Mouse (Mus musculus) neural tube, embryonic 12.5 days (tissue): ENCODE measurements around the gene Rnf123. TPM values are rescaled to one million over a fixed set of nuclear protein-coding genes. Genes with fewer than 3 reads are reported as not detected.

Experiments used
- ATAC-seq: fragments of 200-750 bp; cut with Nextera tagmentation; 2 replicates; pipeline ENCODE4 v1.8.0; 2017; ENCODE audit warnings: low read depth, mild to moderate bottlenecking, moderate TSS enrichment, moderate library complexity; ENCODE audit not compliant: low FRiP score
- H3K27ac ChIP-seq: fragments of 300-500 bp; sonication (generic); 2 replicates; pipeline ENCODE4 v1.5.1; 2016
- H3K27me3 ChIP-seq: fragments of 300-500 bp; sonication (generic); replicated peaks from 2 replicates; pipeline ENCODE4 v1.6.1; 2016; ENCODE audit warnings: mild to moderate bottlenecking
- H3K36me3 ChIP-seq: fragments of 300-500 bp; sonication (generic); 2 replicates; pipeline ENCODE4 v1.6.1; 2016; ENCODE audit warnings: mild to moderate bottlenecking
- H3K4me1 ChIP-seq: fragments of 300-500 bp; sonication (generic); 2 replicates; pipeline ENCODE4 v1.6.1; 2016
- H3K4me2 ChIP-seq: fragments of 300-500 bp; sonication (generic); replicated peaks from 2 replicates; pipeline ENCODE4 v1.6.1; 2016; ENCODE audit warnings: mild to moderate bottlenecking
- H3K4me3 ChIP-seq: fragments of 300-500 bp; sonication (generic); 2 replicates; pipeline ENCODE4 v1.5.1; 2016
- H3K9ac ChIP-seq: fragments of 300-500 bp; sonication (generic); 2 replicates; pipeline ENCODE4 v1.6.1; 2016; ENCODE audit warnings: mild to moderate bottlenecking
- H3K9me3 ChIP-seq: fragments of 300-500 bp; sonication (generic); 2 replicates; pipeline ENCODE4 v1.6.1; 2016; ENCODE audit warnings: mild to moderate bottlenecking
- WGBS: fragments of 180-500 bp; shearing (Covaris S2); methylation state at CpG from one replicate; pipeline ENCODE4 v1.1.7; 2016; 5-methylcytosine and 5-hydroxymethylcytosine counted together
- polyA plus RNA-seq: library from polyadenylated mRNA; unstranded; fragments of >200 nt; fragmentation: Nextera tagmentation; extraction: Ambion mirVana; gene quantifications from 2 replicates; pipeline ENCODE4 v1.2.1, GENCODE M21; 2016

Gene Rnf123
- polyA plus RNA-seq, 1 experiment from 2014 or later: 43.5 TPM

GRCm38 (mm10) chr9:108055661-108056237 lies 27.4 kb downstream of the Rnf123 start:
- Histone ChIP-seq H3K36me3 (peaks cover 83% of the 10 kb centered on the region), H3K27ac (no peak overlapping the region), H3K9ac (no peak overlapping the region), H3K27me3 (no peaks in the 10 kb centered on the region), H3K4me3 (no peak overlapping the region), H3K9me3 (no peaks in the 10 kb centered on the region), H3K4me2 (no peak overlapping the region), H3K4me1 (peaks cover 6% of the 10 kb centered on the region)
- ATAC-seq: no peak
- whole genome bisulfite sequencing: 92% methylated on average over 6 of the region's 6 CpGs

- Histone ChIP-seq H3K4me2 (no peak overlapping the region), H3K9ac (no peak overlapping the region), H3K27me3 (no peaks in the 10 kb centered on the region), H3K4me1 (peaks cover 12% of the 10 kb centered on the region), H3K9me3 (no peaks in the 10 kb centered on the region), H3K4me3 (no peak overlapping the region), H3K36me3 (peaks cover 83% of the 10 kb centered on the region), H3K27ac (no peak overlapping the region)
- ATAC-seq: no peak
- WGBS: 77% methylated on average over 1 of the region's 1 CpGs
Measured at GRCm38 (mm10) chr9:108055061-108055460, 28.1 kb downstream of the Rnf123 start.

- Histone ChIP-seq H3K4me2 (no peak overlapping the region), H3K4me1 (peaks cover 18% of the 10 kb centered on the region), H3K27ac (no peak overlapping the region), H3K9me3 (no peaks in the 10 kb centered on the region), H3K36me3 (peaks cover 78% of the 10 kb centered on the region), H3K9ac (no peak overlapping the region), H3K4me3 (no peak overlapping the region; the same call in 1 of the 2 replicates), H3K27me3 (no peaks in the 10 kb centered on the region)
- ATAC-seq: no peak
- 91% methylated on average over 22 of the region's 22 CpGs for WGBS
Measured at GRCm38 (mm10) chr9:108054331-108055040, 28.7 kb downstream of the Rnf123 start.

- Histone ChIP-seq H3K36me3 (peaks cover 70% of the 10 kb centered on the region), H3K4me3 (no peak overlapping the region; the same call in 1 of the 2 replicates), H3K4me2 (no peak overlapping the region), H3K27ac (no peak overlapping the region), H3K9ac (no peak overlapping the region), H3K27me3 (no peaks in the 10 kb centered on the region), H3K9me3 (no peaks in the 10 kb centered on the region), H3K4me1 (peaks cover 18% of the 10 kb centered on the region)
- ATAC-seq: no peak
- 94% methylated on average over 15 of the region's 15 CpGs for WGBS
Measured at GRCm38 (mm10) chr9:108053665-108054225, 29.4 kb downstream of the Rnf123 start.

- ATAC-seq: peak; percentile 27; the same call in 1 of the 2 replicates
- Histone ChIP-seq H3K9me3 (no peaks in the 10 kb centered on the region), H3K4me3 (no peak within 1 kb of the TSS), H3K27ac (no peak within 1 kb of the TSS), H3K27me3 (no peaks in the 10 kb centered on the region), H3K9ac (no peak within 1 kb of the TSS), H3K4me1 (peaks cover 23% of the 10 kb centered on the region), H3K36me3 (peaks cover 64% of the 10 kb centered on the region), H3K4me2 (peak within 1 kb of the TSS; percentile 38)
- WGBS: 52% methylated on average over 20 of the region's 20 CpGs
Measured at GRCm38 (mm10) chr9:108052885-108053664, 30.1 kb downstream of the Rnf123 start, which contains the start of gene Amigo3. Amigo3 (plus strand) TSS chr9:108053159.

DNA sequence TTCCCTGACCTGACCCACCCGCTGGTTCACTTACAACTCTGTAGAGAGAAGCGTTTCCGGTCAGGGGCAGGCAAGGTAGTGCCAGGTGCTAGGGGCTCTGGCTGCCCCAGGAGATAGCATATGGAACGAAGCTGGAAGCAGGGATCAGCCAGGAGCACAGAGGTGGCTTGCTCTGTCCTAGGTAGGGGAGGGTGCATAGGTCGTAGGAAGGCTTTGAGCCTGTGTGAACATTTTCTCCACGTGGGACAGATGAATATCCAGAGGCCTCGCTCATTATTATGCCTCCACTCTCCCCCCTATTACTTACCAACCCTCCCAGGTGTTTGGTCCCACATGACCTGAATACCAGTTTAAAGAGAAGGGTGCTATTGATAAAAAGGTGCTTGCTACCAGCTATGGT lies 30.7 kb downstream of the Rnf123 start:
- H3K9ac ChIP-seq: no peak overlapping the region
- H3K4me3 ChIP-seq: no peak overlapping the region
- ATAC-seq: no peak
- no peaks in the 10 kb centered on the region for H3K9me3 ChIP-seq
- H3K27me3 ChIP-seq: no peaks in the 10 kb centered on the region
- H3K4me1 ChIP-seq: peaks cover 29% of the 10 kb centered on the region
- H3K36me3 ChIP-seq: peaks cover 58% of the 10 kb centered on the region
- H3K4me2 ChIP-seq: no peak overlapping the region
- WGBS: 75% methylated on average over 7 of the region's 7 CpGs
- no peak overlapping the region for H3K27ac ChIP-seq

- WGBS: 83% methylated on average over 4 of the region's 4 CpGs
- ATAC-seq: no peak
- H3K4me1 ChIP-seq: peaks cover 29% of the 10 kb centered on the region
- no peaks in the 10 kb centered on the region for H3K9me3 ChIP-seq
- no peaks in the 10 kb centered on the region for H3K27me3 ChIP-seq
- no peak overlapping the region for H3K4me3 ChIP-seq
- H3K4me2 ChIP-seq: no peak overlapping the region
- H3K9ac ChIP-seq: no peak overlapping the region
- H3K27ac ChIP-seq: no peak overlapping the region
- H3K36me3 ChIP-seq: peaks cover 58% of the 10 kb centered on the region
Measured at GRCm38 (mm10) chr9:108051931-108052220, 31.3 kb downstream of the Rnf123 start.

DNA sequence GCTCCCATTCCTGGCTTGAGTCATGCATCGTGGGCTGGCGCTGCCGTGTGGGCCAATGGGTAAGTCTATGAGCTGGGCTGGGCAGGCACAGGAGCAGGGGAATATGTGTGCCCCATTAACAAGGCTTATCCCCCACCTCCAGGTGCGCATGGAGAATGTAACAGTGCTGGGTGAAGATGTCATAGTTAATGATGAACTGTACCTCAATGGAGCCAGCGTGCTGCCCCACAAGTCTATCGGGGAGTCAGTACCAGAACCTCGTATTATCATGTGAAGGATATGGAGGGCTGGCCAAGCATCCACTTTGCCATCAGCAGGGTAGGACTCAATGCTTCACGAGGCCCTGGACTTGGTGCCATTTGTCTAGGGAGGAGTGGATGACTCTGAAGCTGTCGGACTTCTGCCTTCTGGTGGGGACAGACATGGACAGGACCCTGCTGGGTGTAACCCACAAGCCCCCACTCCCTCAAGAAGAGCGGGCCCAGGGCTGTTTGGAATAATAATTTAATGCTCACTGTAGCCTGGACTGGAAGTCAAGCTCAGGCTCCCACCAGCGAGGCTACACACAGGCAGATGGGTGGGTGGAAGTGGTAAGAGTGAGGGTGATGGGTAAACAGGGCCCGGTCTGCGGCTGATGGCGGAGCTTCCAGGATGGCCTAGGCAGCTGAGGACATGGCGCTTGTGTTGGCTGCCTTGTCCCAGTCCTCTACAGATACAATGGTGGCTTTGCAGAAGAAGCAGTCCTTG lies 31.8 kb downstream of the Rnf123 start:
- H3K4me2 ChIP-seq: no peak overlapping the region
- H3K36me3 ChIP-seq: peaks cover 58% of the 10 kb centered on the region
- H3K9ac ChIP-seq: no peak overlapping the region
- no peak overlapping the region for H3K27ac ChIP-seq
- 95% methylated on average over 15 of the region's 15 CpGs for WGBS
- no peak overlapping the region for H3K4me3 ChIP-seq
- no peaks in the 10 kb centered on the region for H3K9me3 ChIP-seq
- H3K27me3 ChIP-seq: no peaks in the 10 kb centered on the region
- no peak for ATAC-seq
- peaks cover 29% of the 10 kb centered on the region for H3K4me1 ChIP-seq

GRCm38 (mm10) chr9:108049561-108050251 lies 33.4 kb downstream of the Rnf123 start:
- Histone ChIP-seq H3K4me1 (peaks cover 29% of the 10 kb centered on the region), H3K9me3 (no peaks in the 10 kb centered on the region), H3K4me3 (peak overlapping the region; percentile 70), H3K27ac (no peak overlapping the region), H3K27me3 (no peaks in the 10 kb centered on the region), H3K36me3 (peaks cover 56% of the 10 kb centered on the region), H3K9ac (peak overlapping the region; percentile 69), H3K4me2 (peak overlapping the region; percentile 86)
- 44% methylated on average over 15 of the region's 15 CpGs for WGBS
- peak; percentile 12; the same call in 1 of the 2 replicates for ATAC-seq

GRCm38 (mm10) chr9:108049016-108049455 lies 34.1 kb downstream of the Rnf123 start, which contains the start of gene Gmppb:
Gmppb (plus strand) TSS chr9:108049242.
- Histone ChIP-seq H3K9ac (peak within 1 kb of the TSS; percentile 69), H3K36me3 (peaks cover 51% of the 10 kb centered on the region), H3K4me2 (peak within 1 kb of the TSS; percentile 86), H3K4me3 (peak within 1 kb of the TSS; percentile 70), H3K4me1 (peaks cover 29% of the 10 kb centered on the region), H3K27ac (no peak within 1 kb of the TSS), H3K27me3 (no peaks in the 10 kb centered on the region), H3K9me3 (no peaks in the 10 kb centered on the region)
- under 1% methylated on average over 37 of the region's 39 CpGs for WGBS
- peak; percentile 92 for ATAC-seq

GRCm38 (mm10) chr9:108048566-108048955 lies 34.6 kb downstream of the Rnf123 start:
- WGBS: under 1% methylated on average over 19 of the region's 19 CpGs
- H3K4me3 ChIP-seq: peak overlapping the region; percentile 70
- peaks cover 29% of the 10 kb centered on the region for H3K4me1 ChIP-seq
- peak overlapping the region; percentile 45 for H3K9ac ChIP-seq
- no peak overlapping the region for H3K27ac ChIP-seq
- no peaks in the 10 kb centered on the region for H3K27me3 ChIP-seq
- H3K36me3 ChIP-seq: peaks cover 46% of the 10 kb centered on the region
- H3K9me3 ChIP-seq: no peaks in the 10 kb centered on the region
- peak; percentile 58 for ATAC-seq
- H3K4me2 ChIP-seq: peak overlapping the region; percentile 86
